Mouse (Mus musculus): Measurements from ENCODE around the gene Gtf2ird1.
A peak's percentile ranks its signal among the peaks of the same experiment; 100 is the strongest.

DNA sequence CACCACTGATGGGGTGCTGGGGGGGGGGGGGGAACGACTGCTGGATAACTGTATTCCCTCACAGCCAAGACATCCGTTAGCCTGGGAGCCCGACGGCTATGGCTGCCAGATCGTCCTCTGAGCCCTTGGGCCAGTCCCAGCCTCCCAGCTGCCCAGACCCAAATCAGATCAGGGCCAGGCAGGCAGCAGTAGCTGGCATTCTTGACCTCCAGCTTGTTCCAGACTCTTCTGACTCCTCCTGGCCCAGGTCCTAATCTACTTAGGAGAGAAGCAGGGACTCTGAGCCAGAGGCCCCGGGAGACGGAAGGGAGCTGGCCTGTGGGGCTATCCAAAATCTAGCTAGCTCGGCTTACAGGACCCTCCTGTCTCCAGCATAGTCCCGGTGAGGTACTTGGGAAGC is 35.5 kb downstream of the Gtf2ird1 start:
- TF ChIP-seq CTCF (IDR thresholded peaks at IDR 0.05) (no peak), EP300 (IDR thresholded peaks at IDR 0.05; ENCODE audit: insufficient read depth, low read depth, low read length) (0 out of 2 replicates have a peak, but pooled peaks have one; percentile 24)

Data from heart, adult 2 months (tissue).